Comparison of ENCODE assay signal across 9 mouse cellular contexts in the genomic region with DNA sequence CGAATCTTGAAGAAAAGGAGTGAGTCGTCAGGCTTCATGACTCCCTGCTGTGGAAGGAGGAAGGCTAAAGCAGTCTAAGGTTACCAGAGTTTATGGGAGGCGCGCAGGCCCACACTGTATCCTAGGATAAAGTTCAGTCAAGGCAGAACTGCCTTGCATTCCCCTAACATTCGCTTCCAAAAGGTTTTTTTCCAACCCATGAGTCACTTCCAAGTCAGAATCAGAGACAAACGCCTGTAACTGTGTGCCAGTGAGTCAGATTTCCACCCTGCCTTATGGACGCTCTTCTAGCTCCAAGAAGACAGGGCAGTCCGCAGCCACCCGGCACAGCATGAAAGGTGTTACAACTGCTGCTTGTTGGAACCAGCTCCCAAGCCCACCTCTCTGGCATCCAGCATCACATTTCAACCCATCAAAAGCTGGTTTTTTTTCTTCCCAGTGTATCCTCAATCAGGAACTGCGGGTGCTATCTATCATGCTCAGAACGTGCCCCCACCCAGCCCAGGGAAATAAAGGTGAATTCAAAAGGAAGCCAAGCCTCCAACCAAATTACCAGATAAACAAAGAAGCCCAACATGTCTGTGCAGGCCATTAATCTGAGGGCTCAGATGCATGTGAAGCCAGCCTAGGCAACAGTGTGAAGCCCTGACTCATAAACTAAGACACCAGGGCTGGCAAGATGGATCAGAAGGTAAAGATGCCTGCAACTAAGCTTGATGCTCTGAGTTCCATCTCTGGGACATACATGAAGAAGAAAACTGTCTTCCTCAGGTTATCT.
DNase-seq lines count a peak whose midpoint lies in the region; ATAC-seq and TF ChIP-seq lines count a peak whose summit lies in the region.
"Had no signal": no experiment of that assay in that cellular context is flagged by ENCODE, and none has a peak within 500 bp of the region (broad histone marks: within the 10 kb centered on the region; RNA-seq: fewer than 3 reads in every experiment).

No protein-coding gene starts in this region.

- TF ChIP-seq CTCF in MEL (IDR thresholded peaks at IDR 0.05 in 2 of 3, conservative IDR thresholded peaks at IDR 0.05 in 1 of 3; ENCODE audit: control insufficient read depth in 1 of 3, insufficient read depth in 1 of 3, low read depth in 2 of 3, low read length in 3 of 3, poor library complexity in 1 of 3, severe bottlenecking in 1 of 3) = no peak
- no peak for TF ChIP-seq CTCF in cortical plate, adult 2 months (IDR thresholded peaks at IDR 0.05; ENCODE audit: extremely low read depth, insufficient read depth, low read length)
- no peak for TF ChIP-seq CTCF in kidney, adult 2 months (conservative IDR thresholded peaks at IDR 0.05; ENCODE audit: insufficient read depth, insufficient read length, low read depth, low read length)

- peaks cover 43% of the 10 kb centered on the region for H3K4me1 ChIP-seq in forebrain, embryonic 15.5 days
- peaks cover 33% of the 10 kb centered on the region for H3K4me1 ChIP-seq in forebrain, embryonic 12.5 days
- peaks cover 8 to 37% of the 10 kb centered on the region in 2 experiments for H3K4me1 ChIP-seq in MEL (ENCODE audit: control insufficient read depth in 1 of 2, insufficient read depth in 2 of 2, low read length in 2 of 2)
- H3K4me1 ChIP-seq in cortical plate, adult 2 months (ENCODE audit: control insufficient read depth, insufficient read depth, low read length) = peaks cover 11% of the 10 kb centered on the region; the same call in 1 of the 2 replicates
- peaks cover 22% of the 10 kb centered on the region for H3K4me1 ChIP-seq in kidney, adult 2 months (ENCODE audit: control insufficient read depth, insufficient read depth, low read length)
- H3K4me1 ChIP-seq in limb, embryonic 10.5 days = peaks cover 45% of the 10 kb centered on the region

- no peaks in the 10 kb centered on the region; the same call in 1 of the 2 replicates for H3K79me2 ChIP-seq in MEL (ENCODE audit: control insufficient read depth, insufficient read depth, low read length, poor library complexity)

- WGBS in forebrain, embryonic 15.5 days = 48% methylated on average over 11 of the region's 11 CpGs
- WGBS in forebrain, embryonic 12.5 days = 63% methylated on average over 11 of the region's 11 CpGs
- WGBS in kidney, adult 2 months = 48% methylated on average over 11 of the region's 11 CpGs
- WGBS in limb, embryonic 10.5 days = 29% methylated on average over 11 of the region's 11 CpGs

- H3K9me3 ChIP-seq in forebrain, embryonic 15.5 days = no peaks in the 10 kb centered on the region
- no peaks in the 10 kb centered on the region for H3K9me3 ChIP-seq in forebrain, embryonic 12.5 days
- H3K9me3 ChIP-seq in MEL (replicated peaks; ENCODE audit: insufficient read depth, low read length) = no peaks in the 10 kb centered on the region
- no peaks in the 10 kb centered on the region for H3K9me3 ChIP-seq in limb, embryonic 10.5 days (replicated peaks)

- no peak for TF ChIP-seq POLR2A in MEL (IDR thresholded peaks at IDR 0.05; ENCODE audit: control insufficient read depth in 1 of 2, insufficient read depth in 1 of 2, low read depth in 1 of 2, low read length in 2 of 2, poor library complexity in 1 of 2)
- TF ChIP-seq POLR2A in cortical plate, adult 2 months (IDR thresholded peaks at IDR 0.05; ENCODE audit: extremely low read depth, insufficient read depth, low read length) = no peak
- no peak for TF ChIP-seq POLR2A in kidney, adult 2 months (IDR thresholded peaks at IDR 0.05; ENCODE audit: low read depth, low read length)

- no peak overlapping the region for H3K4me2 ChIP-seq in forebrain, embryonic 15.5 days (replicated peaks)
- H3K4me2 ChIP-seq in forebrain, embryonic 12.5 days = no peak overlapping the region

- no peak overlapping the region for H3K9ac ChIP-seq in forebrain, embryonic 15.5 days (replicated peaks)
- H3K9ac ChIP-seq in forebrain, embryonic 12.5 days = no peak overlapping the region
- no peak overlapping the region for H3K9ac ChIP-seq in MEL (ENCODE audit: control insufficient read depth, low read depth, low read length, poor library complexity, severe bottlenecking)

- no peak overlapping the region for H3K4me3 ChIP-seq in forebrain, embryonic 15.5 days
- no peak overlapping the region for H3K4me3 ChIP-seq in forebrain, embryonic 12.5 days (replicated peaks)
- no peak overlapping the region for H3K4me3 ChIP-seq in MEL (ENCODE audit: control insufficient read depth in 1 of 2, insufficient read depth in 1 of 2, low read depth in 2 of 2, low read length in 2 of 2)
- H3K4me3 ChIP-seq in cortical plate, adult 2 months (ENCODE audit: insufficient read depth, low read length) = no peak overlapping the region
- H3K4me3 ChIP-seq in kidney, adult 2 months (ENCODE audit: insufficient read depth, low read depth, low read length) = no peak overlapping the region
- no peak overlapping the region for H3K4me3 ChIP-seq in limb, embryonic 10.5 days

- no peak for ATAC-seq in forebrain, embryonic 15.5 days (replicated peaks)
- no peak for ATAC-seq in forebrain, embryonic 12.5 days (ENCODE audit: low FRiP score)
- no peak for ATAC-seq in erythroid progenitor cell, adult 5-6 weeks (replicated peaks; ENCODE audit: low FRiP score, poor library complexity, severe bottlenecking)

- TF ChIP-seq RAD21 in MEL (IDR thresholded peaks at IDR 0.05; ENCODE audit: low read depth, low read length) = no peak

- peak in 1 of 2 experiments; percentile 56; a peak in 1 of 4 replicates for TF ChIP-seq EP300 in MEL (IDR thresholded peaks at IDR 0.05; ENCODE audit: low read depth in 1 of 2, low read length in 2 of 2)

- H3K27me3 ChIP-seq in forebrain, embryonic 15.5 days = no peaks in the 10 kb centered on the region
- no peaks in the 10 kb centered on the region for H3K27me3 ChIP-seq in forebrain, embryonic 12.5 days
- H3K27me3 ChIP-seq in MEL (ENCODE audit: control insufficient read depth in 1 of 2, insufficient read depth in 2 of 2, low read length in 2 of 2) = no peaks in the 10 kb centered on the region
- H3K27me3 ChIP-seq in kidney, adult 2 months (replicated peaks; ENCODE audit: control insufficient read depth, insufficient read depth, low read length) = no peaks in the 10 kb centered on the region
- H3K27me3 ChIP-seq in limb, embryonic 10.5 days (ENCODE audit: low read depth, poor library complexity, severe bottlenecking) = no peaks in the 10 kb centered on the region
- H3K27me3 ChIP-seq: CH12.LX had no signal

- H3K36me3 ChIP-seq in forebrain, embryonic 15.5 days = no peaks in the 10 kb centered on the region
- H3K36me3 ChIP-seq in forebrain, embryonic 12.5 days (replicated peaks) = no peaks in the 10 kb centered on the region
- H3K36me3 ChIP-seq in MEL (ENCODE audit: control insufficient read depth in 1 of 2, insufficient read depth in 2 of 2, low read length in 2 of 2) = peaks cover 0 to 33% of the 10 kb centered on the region in 2 experiments; a peak in 2 of 4 replicates
- no peaks in the 10 kb centered on the region for H3K36me3 ChIP-seq in kidney, adult 2 months (ENCODE audit: control insufficient read depth, insufficient read depth, low read length)
- no peaks in the 10 kb centered on the region for H3K36me3 ChIP-seq in limb, embryonic 10.5 days

- DNase-seq in MEL (ENCODE audit: low read depth, low spot score) = peak; percentile 33
- DNase-seq in kidney, adult 2 months = peak; percentile 69
- no peak for DNase-seq in limb, embryonic 10.5 days (ENCODE audit: low spot score)
- no peak for DNase-seq in spleen, postnatal 10 days (ENCODE audit: low spot score in 2 of 2)

- H3K27ac ChIP-seq in forebrain, embryonic 15.5 days (replicated peaks) = peak overlapping the region; percentile 52
- H3K27ac ChIP-seq in forebrain, embryonic 12.5 days = no peak overlapping the region
- H3K27ac ChIP-seq in MEL (ENCODE audit: control insufficient read depth, low read depth, low read length) = no peak overlapping the region
- H3K27ac ChIP-seq in cortical plate, adult 2 months (ENCODE audit: insufficient read depth, low read length) = peak overlapping the region; percentile 5; the same call in 1 of the 2 replicates
- H3K27ac ChIP-seq in kidney, adult 2 months (ENCODE audit: insufficient read depth, low read depth, low read length) = no peak overlapping the region
- peak overlapping the region; percentile 51 for H3K27ac ChIP-seq in limb, embryonic 10.5 days

TF ChIP-seq in MEL, 35 proteins besides CTCF, POLR2A, EP300 and RAD21:
- TF ChIP-seq MAZ (IDR thresholded peaks at IDR 0.05; ENCODE audit: low read depth, low read length) (no peak), ZNF384 (IDR thresholded peaks at IDR 0.05; ENCODE audit: low read depth, low read length) (no peak), TCF12 (IDR thresholded peaks at IDR 0.05; ENCODE audit: low read depth, low read length) (0 out of 2 replicates have a peak, but pooled peaks have one; percentile 16), BHLHE40 (IDR thresholded peaks at IDR 0.05; ENCODE audit: borderline replicate concordance, low read depth, low read length) (no peak), TAL1 (IDR thresholded peaks at IDR 0.05; ENCODE audit: low read length) (no peak), E2F4 (IDR thresholded peaks at IDR 0.05; ENCODE audit: borderline replicate concordance, low read depth, low read length) (no peak), RCOR1 (IDR thresholded peaks at IDR 0.05; ENCODE audit: low read depth, low read length) (0 out of 2 replicates have a peak, but pooled peaks have one; percentile 7)

Comparison
In these comparisons a context has a peak if more than half of its experiments do, and no peak if none do; other contexts are left out.
1. H3K27ac ChIP-seq: peak in forebrain, embryonic 15.5 days (single experiment), cortical plate, adult 2 months (single experiment) and limb, embryonic 10.5 days (single experiment); none in forebrain, embryonic 12.5 days (single experiment), MEL (single experiment) and kidney, adult 2 months (single experiment).
2. DNase-seq: peak in MEL (single experiment) and kidney, adult 2 months (single experiment); none in limb, embryonic 10.5 days (single experiment) and spleen, postnatal 10 days (0 of 2).